Mouse (Mus musculus) stomach, postnatal 0 days (tissue): ENCODE measurements at regions not wholly inside any gene's neighbourhood (a gene's known extent, or its start where the extent isn't known, plus 50 kb on each side); places are given as distances from the start of the nearest gene placed in this dataset.

Experiments
- CTCF ChIP-seq: IDR thresholded peaks from 2 replicates; pipeline ENCODE4 v1.5.1; 2016; ENCODE audit warnings: antibody characterized with exemption, low read depth, mild to moderate bottlenecking, moderate library complexity
- EP300 ChIP-seq: optimal IDR thresholded peaks from 2 replicates; pipeline ENCODE3; 2016; ENCODE audit warnings: antibody characterized with exemption

DNA sequence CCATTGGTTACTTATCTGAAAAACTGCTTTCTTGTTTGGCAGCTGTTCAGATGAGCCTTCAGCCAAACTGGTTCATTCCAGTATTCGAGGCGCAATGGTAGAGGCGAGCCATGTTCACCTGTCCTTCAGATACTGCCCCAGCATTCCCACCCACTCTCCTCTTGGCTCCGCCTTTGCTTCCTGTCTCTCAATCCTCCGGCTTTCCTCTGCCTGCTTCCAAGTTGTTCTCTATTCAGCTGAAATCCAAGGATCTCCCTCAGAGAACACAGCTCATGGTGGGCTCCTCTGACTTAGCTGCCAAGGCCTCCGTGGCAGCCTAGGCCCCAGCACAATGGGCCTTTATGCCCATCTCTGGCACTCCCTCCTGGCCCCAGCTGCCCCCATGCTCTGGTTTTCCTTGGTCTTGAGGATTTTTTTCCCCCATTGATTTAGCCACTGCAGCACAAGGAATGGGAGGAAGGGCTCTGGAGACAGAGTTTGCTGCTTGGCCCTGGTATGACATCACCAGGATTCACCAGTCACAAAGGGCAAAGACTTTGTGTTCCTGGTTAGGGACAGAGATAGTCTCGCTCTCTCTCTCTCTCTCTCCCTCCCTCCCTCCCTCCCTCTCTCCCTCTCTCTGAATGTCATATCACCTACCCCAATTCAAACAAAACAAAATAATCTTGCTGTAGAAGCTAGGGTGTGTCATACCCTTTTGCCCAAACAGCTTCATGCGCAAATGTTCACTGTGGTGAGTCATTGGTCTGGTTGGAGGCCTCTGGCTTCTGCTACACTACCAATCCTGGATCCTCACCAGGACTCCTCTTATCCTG lies 91.6 kb downstream of the Xrcc2 start:
- TF ChIP-seq CTCF (no peak), EP300 (no peak)
